Mouse (Mus musculus): ENCODE results near the gene Lnx2. TPM values are rescaled to one million over a fixed set of nuclear protein-coding genes. Genes with fewer than 3 reads are reported as not detected.
A peak's percentile ranks its signal among the peaks of the same experiment; 100 is the strongest.

Gene Lnx2
- polyA plus RNA-seq, 1 experiment, result 10.1 TPM

DNA sequence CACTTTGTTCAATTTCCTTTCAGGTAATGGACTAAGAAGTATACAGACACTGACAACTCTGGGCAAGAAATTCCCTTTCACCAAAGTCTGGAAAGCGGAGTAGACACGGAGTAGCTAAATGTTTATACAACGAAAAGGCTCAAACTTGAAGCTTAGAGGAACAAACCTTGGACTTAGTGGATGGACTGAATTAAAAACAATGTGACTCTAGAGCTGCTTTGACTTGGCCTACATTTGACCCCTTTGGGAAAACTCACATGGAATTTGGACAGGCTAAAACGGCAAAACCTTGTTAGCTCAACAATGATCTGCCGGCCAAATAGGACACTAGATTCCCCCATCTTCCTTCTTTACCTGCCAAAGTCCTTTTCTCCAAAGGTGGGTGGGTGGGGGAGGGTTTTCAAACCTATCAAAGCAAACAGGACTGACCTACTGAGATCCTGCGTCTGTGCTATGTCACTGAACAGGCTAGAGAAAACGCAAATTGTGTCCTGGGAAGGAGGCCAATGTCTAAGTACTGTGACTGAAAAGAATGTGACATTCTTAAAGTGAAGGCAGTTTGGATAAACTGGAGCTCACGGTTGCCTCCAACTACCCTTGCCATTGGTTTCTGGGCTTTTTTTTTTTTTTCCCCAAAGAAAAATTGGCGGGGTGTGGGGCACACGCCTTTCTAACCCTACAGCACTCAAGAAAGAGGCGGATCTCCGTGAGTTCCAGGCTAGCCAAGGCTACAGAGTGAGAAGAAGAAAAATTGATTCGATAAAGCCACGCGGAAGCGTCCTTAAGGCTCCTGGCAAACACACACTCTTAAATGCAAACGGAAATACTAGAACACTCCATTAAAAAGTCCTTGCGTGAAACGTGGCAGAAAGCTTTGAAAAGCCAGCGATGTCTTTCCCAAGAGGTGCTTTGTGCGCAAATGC lies 1.0 kb downstream of the Lnx2 start:
- TF ChIP-seq POLR2A (IDR thresholded peaks at IDR 0.05; ENCODE audit: borderline replicate concordance, extremely low read depth, insufficient read depth, insufficient read length, poor library complexity, severe bottlenecking), result no peak
- no peak for TF ChIP-seq CTCF (IDR thresholded peaks at IDR 0.05; ENCODE audit: borderline replicate concordance, extremely low read depth, insufficient read depth, insufficient read length)
- DNase-seq (ENCODE audit: low read depth), result peak; percentile 60

DNA sequence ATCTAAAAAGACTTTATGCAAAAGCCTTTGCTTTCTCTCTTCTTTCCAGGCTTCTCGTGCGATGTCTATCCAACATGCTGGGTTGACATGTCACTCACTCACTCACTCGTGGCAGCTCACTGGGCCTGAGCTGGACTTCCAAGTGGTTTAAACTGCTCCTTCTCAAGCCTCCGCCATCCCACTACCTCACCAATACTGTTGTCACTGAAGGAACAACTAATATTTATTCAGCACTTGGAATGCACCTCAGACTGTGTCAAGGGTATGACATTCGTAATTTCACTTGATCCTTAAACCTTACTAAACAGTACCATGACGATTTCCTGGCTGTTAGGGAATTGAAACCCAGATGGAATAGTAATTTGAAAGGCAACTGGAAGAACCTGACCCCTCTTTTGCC lies 2.6 kb downstream of the Lnx2 start:
- no peak for DNase-seq (ENCODE audit: low read depth)
- TF ChIP-seq CTCF (IDR thresholded peaks at IDR 0.05; ENCODE audit: borderline replicate concordance, extremely low read depth, insufficient read depth, insufficient read length) (no peak), POLR2A (IDR thresholded peaks at IDR 0.05; ENCODE audit: borderline replicate concordance, extremely low read depth, insufficient read depth, insufficient read length, poor library complexity, severe bottlenecking) (no peak)

DNA sequence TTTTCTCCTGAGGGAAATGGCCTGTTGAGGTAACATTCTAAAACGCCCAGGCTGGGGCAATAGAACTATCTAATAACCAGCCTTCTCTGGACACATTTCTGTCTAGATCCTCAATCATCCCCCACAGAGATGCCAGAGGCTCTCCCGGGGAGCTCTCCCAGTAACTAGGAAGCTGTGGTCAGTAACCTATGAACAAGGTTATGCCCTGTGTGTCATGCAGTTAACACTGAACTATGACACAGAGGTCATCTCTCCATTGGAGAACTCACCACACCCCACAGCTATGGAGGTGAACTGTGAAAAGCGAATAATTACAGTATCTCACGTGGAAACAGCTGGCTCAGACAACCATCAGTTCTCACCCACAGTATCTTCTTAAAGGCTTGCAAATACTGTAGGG lies 4.5 kb downstream of the Lnx2 start:
- TF ChIP-seq POLR2A (IDR thresholded peaks at IDR 0.05; ENCODE audit: borderline replicate concordance, extremely low read depth, insufficient read depth, insufficient read length, poor library complexity, severe bottlenecking) (no peak), CTCF (IDR thresholded peaks at IDR 0.05; ENCODE audit: borderline replicate concordance, extremely low read depth, insufficient read depth, insufficient read length) (no peak)
- DNase-seq (ENCODE audit: low read depth), result no peak

DNA sequence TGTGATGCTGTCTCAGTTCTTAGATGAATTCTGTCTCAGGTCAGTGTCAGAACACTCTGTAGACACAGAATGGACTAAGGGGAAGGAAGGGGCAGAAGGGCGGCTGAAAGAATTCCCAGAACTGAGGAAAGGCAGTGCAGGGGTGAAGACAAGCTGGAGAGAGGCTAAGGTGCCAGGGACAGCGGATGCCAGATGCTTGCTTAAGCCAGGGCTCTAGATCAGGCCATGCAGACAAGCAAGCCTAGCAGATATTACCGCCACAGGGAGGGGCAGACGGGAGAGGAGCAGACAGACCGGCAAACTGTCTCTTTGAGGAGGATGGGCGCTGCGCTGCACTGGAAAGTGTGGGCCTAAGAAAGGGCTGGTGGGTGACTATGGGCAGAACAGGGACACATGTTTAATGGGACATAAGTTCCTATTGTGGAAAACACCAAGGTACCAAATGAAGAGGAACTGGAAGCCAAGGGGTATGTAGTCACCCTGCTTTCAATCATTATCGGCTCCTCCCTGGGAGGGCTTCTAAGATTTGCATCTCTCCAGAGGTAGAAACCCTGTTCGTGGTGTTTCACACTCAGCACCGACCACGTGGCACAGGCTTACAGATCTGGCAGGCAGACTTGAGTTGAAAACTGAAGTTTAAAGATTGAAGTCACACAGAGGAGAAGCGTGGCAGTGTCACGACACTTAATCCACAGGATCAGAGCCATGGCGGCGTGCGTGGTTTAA lies 5.4 kb downstream of the Lnx2 start:
- TF ChIP-seq POLR2A (IDR thresholded peaks at IDR 0.05; ENCODE audit: borderline replicate concordance, extremely low read depth, insufficient read depth, insufficient read length, poor library complexity, severe bottlenecking), result no peak
- no peak for TF ChIP-seq CTCF (IDR thresholded peaks at IDR 0.05; ENCODE audit: borderline replicate concordance, extremely low read depth, insufficient read depth, insufficient read length)

DNA sequence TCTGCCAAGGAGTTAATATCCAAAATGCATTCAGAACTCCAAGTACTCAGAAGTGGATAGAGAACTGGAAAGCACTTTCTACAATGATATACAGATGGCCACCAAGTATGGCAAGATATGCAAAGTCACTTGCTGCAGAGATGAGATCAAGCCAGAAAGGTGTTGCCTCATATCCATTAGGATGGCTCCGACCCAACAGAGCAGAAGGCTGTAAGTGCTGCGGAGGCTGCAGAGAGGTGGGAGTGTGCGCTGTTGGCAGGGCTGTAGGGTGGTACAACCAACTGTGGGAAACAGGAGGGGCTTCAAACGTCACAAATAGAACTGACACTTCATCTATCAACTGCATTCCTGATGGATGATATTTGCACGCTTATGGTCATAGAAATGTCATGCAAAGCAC lies 7.5 kb downstream of the Lnx2 start:
- DNase-seq (ENCODE audit: low read depth), result peak; percentile 88
- TF ChIP-seq CTCF (IDR thresholded peaks at IDR 0.05; ENCODE audit: borderline replicate concordance, extremely low read depth, insufficient read depth, insufficient read length) (no peak), POLR2A (IDR thresholded peaks at IDR 0.05; ENCODE audit: borderline replicate concordance, extremely low read depth, insufficient read depth, insufficient read length, poor library complexity, severe bottlenecking) (no peak)

More for the DNA sequence above, 5.4 kb downstream of the Lnx2 start:
- no peak for DNase-seq (ENCODE audit: low read depth)

DNA sequence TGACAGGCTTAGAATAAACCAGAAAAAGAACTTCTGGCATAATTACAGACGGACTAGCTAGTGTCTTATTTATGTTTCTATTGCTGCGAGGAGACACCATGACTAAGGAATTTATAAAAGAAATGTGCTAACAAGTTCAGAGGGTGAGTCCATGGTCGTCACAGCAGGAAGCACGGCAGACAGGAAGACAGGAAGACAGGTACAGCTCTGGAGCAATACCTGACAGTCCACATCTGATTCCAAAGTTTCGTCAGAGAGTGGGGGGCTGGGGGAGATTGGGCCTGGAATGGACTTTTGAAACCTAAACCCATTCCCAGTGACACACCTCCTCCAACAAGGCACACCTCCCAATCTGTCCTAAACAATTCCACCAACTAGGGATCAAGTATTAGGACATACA lies 9.4 kb downstream of the Lnx2 start:
- TF ChIP-seq CTCF (IDR thresholded peaks at IDR 0.05; ENCODE audit: borderline replicate concordance, extremely low read depth, insufficient read depth, insufficient read length), result no peak
- no peak for TF ChIP-seq POLR2A (IDR thresholded peaks at IDR 0.05; ENCODE audit: borderline replicate concordance, extremely low read depth, insufficient read depth, insufficient read length, poor library complexity, severe bottlenecking)
- no peak for DNase-seq (ENCODE audit: low read depth)

DNA sequence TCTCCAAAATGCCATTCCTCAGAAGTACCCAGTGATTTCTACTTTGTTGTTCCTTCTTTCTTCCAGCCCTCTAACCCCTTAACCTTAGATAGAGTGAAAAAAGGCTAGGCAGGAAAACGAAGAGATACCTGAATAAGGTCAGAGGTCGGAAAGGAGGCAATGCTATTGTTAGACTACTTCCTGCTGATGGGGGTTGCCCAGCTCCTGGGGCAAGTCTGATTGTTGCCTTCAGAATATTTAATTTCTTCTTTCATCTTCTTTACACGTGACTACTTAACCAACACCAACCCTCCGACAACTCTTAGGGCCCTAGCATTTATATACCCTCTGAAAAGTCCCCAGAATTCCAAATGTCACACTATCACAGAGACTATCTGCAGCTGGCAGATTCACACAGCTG lies 10.3 kb downstream of the Lnx2 start:
- DNase-seq (ENCODE audit: low read depth), result no peak
- TF ChIP-seq POLR2A (IDR thresholded peaks at IDR 0.05; ENCODE audit: borderline replicate concordance, extremely low read depth, insufficient read depth, insufficient read length, poor library complexity, severe bottlenecking), result no peak
- no peak for TF ChIP-seq CTCF (IDR thresholded peaks at IDR 0.05; ENCODE audit: borderline replicate concordance, extremely low read depth, insufficient read depth, insufficient read length)

DNA sequence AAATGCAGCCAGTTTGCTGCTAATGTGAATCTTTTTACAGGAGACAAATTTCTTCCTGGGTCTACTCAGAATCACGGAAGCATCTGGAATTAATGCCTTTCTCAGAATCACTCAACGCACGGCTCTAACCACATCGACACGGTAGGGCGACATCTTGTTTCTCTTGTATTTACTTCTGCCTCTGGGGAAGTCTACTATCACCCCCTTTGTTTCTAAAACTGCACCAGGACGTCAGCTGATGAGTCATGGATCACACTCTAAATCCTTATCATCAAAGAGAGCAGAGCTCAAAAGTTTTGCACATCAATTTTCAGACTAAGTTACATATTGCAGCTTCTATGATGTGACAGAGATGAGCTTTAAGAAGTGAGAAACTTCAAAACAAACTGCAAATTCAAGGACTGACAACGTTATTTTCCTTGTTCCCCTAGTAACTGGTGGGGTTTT lies 13.1 kb downstream of the Lnx2 start:
- TF ChIP-seq CTCF (IDR thresholded peaks at IDR 0.05; ENCODE audit: borderline replicate concordance, extremely low read depth, insufficient read depth, insufficient read length), result no peak
- TF ChIP-seq POLR2A (IDR thresholded peaks at IDR 0.05; ENCODE audit: borderline replicate concordance, extremely low read depth, insufficient read depth, insufficient read length, poor library complexity, severe bottlenecking), result no peak
- no peak for DNase-seq (ENCODE audit: low read depth)

DNA sequence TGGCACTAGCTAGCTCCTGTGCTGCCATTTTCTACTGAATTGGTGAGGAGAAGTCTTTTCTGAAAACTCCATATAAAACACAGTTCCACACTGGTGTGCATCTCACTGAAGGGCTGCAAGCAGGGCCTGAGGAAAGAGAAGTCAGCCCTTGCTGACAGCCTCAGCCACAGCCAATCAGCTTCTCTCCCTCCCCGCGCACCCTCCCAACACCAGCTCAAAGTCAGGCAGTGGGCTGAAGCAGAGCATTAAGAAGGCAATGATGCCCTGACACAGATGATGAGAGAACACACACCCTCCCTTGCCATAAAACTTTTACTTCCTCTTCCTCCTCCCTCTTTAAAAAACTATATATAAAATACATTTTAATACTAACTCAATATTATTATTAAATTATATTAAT lies 16.4 kb downstream of the Lnx2 start:
- DNase-seq (ENCODE audit: low read depth), result no peak
- TF ChIP-seq CTCF (IDR thresholded peaks at IDR 0.05; ENCODE audit: borderline replicate concordance, extremely low read depth, insufficient read depth, insufficient read length), result no peak
- TF ChIP-seq POLR2A (IDR thresholded peaks at IDR 0.05; ENCODE audit: borderline replicate concordance, extremely low read depth, insufficient read depth, insufficient read length, poor library complexity, severe bottlenecking), result no peak

DNA sequence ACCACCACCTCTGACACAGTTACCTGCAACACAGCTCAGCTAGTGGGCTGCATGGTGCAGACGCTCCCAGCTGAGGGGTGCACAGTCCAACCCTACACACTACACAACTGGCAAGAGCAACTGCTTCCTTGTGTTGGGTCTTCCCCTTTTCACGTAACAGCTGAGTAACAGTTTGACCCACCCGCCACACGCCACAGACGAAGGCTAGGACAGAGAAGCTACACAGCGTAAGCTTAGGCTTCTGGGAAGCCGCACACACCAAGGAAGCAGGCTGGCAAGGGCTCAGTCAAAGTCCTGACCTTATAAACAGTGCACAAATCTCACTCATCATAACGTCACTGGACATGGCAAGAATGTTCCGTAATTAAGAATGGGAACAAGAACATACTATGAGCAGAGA lies 17.1 kb downstream of the Lnx2 start:
- DNase-seq (ENCODE audit: low read depth), result no peak
- TF ChIP-seq CTCF (IDR thresholded peaks at IDR 0.05; ENCODE audit: borderline replicate concordance, extremely low read depth, insufficient read depth, insufficient read length) (no peak), POLR2A (IDR thresholded peaks at IDR 0.05; ENCODE audit: borderline replicate concordance, extremely low read depth, insufficient read depth, insufficient read length, poor library complexity, severe bottlenecking) (no peak)

DNA sequence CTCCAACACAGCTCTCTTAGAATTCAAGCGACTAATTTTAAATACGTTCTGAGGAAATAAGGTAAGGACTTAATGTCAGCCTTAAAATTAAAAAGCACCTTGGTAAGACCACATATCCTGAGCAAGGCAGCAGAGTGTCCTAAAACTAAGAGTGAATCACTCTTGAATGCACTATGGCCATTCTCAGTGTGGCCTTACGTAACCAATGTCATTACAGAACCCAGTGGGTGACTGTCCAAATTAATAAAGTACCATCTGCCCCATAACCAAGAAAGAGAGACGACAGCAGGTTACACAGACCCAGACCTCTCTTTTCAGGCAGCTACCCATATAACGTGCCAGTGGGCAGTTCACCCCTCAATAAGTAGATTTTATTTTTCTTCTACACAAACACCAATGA lies 17.7 kb downstream of the Lnx2 start:
- no peak for DNase-seq (ENCODE audit: low read depth)
- TF ChIP-seq POLR2A (IDR thresholded peaks at IDR 0.05; ENCODE audit: borderline replicate concordance, extremely low read depth, insufficient read depth, insufficient read length, poor library complexity, severe bottlenecking), result no peak
- no peak for TF ChIP-seq CTCF (IDR thresholded peaks at IDR 0.05; ENCODE audit: borderline replicate concordance, extremely low read depth, insufficient read depth, insufficient read length)

All from brain, embryonic 14.5 days (tissue).